Mouse (Mus musculus): ENCODE measurements at regions not wholly inside any gene's neighbourhood (a gene's known extent, or its start where the extent isn't known, plus 50 kb on each side); places are given as distances from the start of the nearest gene placed in this dataset.

- Histone ChIP-seq H3K9ac (ENCODE audit: low read depth, low read length, severe bottlenecking) (no peak overlapping the region), H3K4me2 (replicated peaks; ENCODE audit: low read depth, low read length, severe bottlenecking) (no peak overlapping the region), H3K36me3 (ENCODE audit: control insufficient read depth, insufficient read depth, low read length) (no peaks in the 10 kb centered on the region), H3K27ac (replicated peaks; ENCODE audit: low read depth, low read length) (no peak overlapping the region), H3K4me3 (replicated peaks; ENCODE audit: low read length) (no peak overlapping the region), H3K4me1 (ENCODE audit: control insufficient read depth, insufficient read depth, low read length) (peaks cover 17% of the 10 kb centered on the region), H3K9me3 (ENCODE audit: control insufficient read depth, low read length) (no peaks in the 10 kb centered on the region), H3K27me3 (ENCODE audit: control insufficient read depth, insufficient read depth, low read length) (no peaks in the 10 kb centered on the region)
- no peak for TF ChIP-seq POLR2A (IDR thresholded peaks at IDR 0.05; ENCODE audit: borderline replicate concordance, extremely low read depth, insufficient read depth, insufficient read length)
- DNase-seq (ENCODE audit: low spot score) (no peak), ATAC-seq (ENCODE audit: low FRiP score, low read depth) (no peak)
- WGBS = 58% methylated on average over 4 of the region's 4 CpGs
These were observed 287.7 kb upstream of the Clec14a start for GRCm38 (mm10) chr12:58556741-58557140.

GRCm38 (mm10) chr12:58556060-58556459 lies 287.0 kb upstream of the Clec14a start:
- DNase-seq (ENCODE audit: low spot score) (no peak), ATAC-seq (ENCODE audit: low FRiP score, low read depth) (no peak)
- 74% methylated on average over 1 of the region's 1 CpGs for WGBS
- Histone ChIP-seq H3K27me3 (ENCODE audit: control insufficient read depth, insufficient read depth, low read length) (no peaks in the 10 kb centered on the region), H3K4me3 (replicated peaks; ENCODE audit: low read length) (no peak overlapping the region), H3K9ac (ENCODE audit: low read depth, low read length, severe bottlenecking) (no peak overlapping the region), H3K9me3 (ENCODE audit: control insufficient read depth, low read length) (no peaks in the 10 kb centered on the region), H3K27ac (replicated peaks; ENCODE audit: low read depth, low read length) (no peak overlapping the region), H3K4me1 (ENCODE audit: control insufficient read depth, insufficient read depth, low read length) (peaks cover 17% of the 10 kb centered on the region), H3K36me3 (ENCODE audit: control insufficient read depth, insufficient read depth, low read length) (no peaks in the 10 kb centered on the region), H3K4me2 (replicated peaks; ENCODE audit: low read depth, low read length, severe bottlenecking) (no peak overlapping the region)
- no peak for TF ChIP-seq POLR2A (IDR thresholded peaks at IDR 0.05; ENCODE audit: borderline replicate concordance, extremely low read depth, insufficient read depth, insufficient read length)

GRCm38 (mm10) chr12:58550859-58551761 lies 282.0 kb upstream of the Clec14a start:
- Histone ChIP-seq H3K4me1 (ENCODE audit: control insufficient read depth, insufficient read depth, low read length) (peaks cover 9% of the 10 kb centered on the region; the same call in 1 of the 2 replicates), H3K27me3 (ENCODE audit: control insufficient read depth, insufficient read depth, low read length) (no peaks in the 10 kb centered on the region), H3K9ac (ENCODE audit: low read depth, low read length, severe bottlenecking) (no peak overlapping the region), H3K4me3 (replicated peaks; ENCODE audit: low read length) (no peak overlapping the region), H3K27ac (replicated peaks; ENCODE audit: low read depth, low read length) (no peak overlapping the region; the same call in 1 of the 2 replicates), H3K4me2 (replicated peaks; ENCODE audit: low read depth, low read length, severe bottlenecking) (peak overlapping the region; percentile 18; the same call in 1 of the 2 replicates), H3K36me3 (ENCODE audit: control insufficient read depth, insufficient read depth, low read length) (no peaks in the 10 kb centered on the region), H3K9me3 (ENCODE audit: control insufficient read depth, low read length) (no peaks in the 10 kb centered on the region)
- 37% methylated on average over 9 of the region's 9 CpGs for WGBS
- DNase-seq (ENCODE audit: low spot score) (no peak), ATAC-seq (ENCODE audit: low FRiP score, low read depth) (no peak)
- no peak for TF ChIP-seq POLR2A (IDR thresholded peaks at IDR 0.05; ENCODE audit: borderline replicate concordance, extremely low read depth, insufficient read depth, insufficient read length)

GRCm38 (mm10) chr12:58545832-58546538 lies 276.9 kb upstream of the Clec14a start:
- ATAC-seq (ENCODE audit: low FRiP score, low read depth) (no peak), DNase-seq (ENCODE audit: low spot score) (no peak)
- WGBS = 78% methylated on average over 4 of the region's 4 CpGs
- Histone ChIP-seq H3K4me2 (replicated peaks; ENCODE audit: low read depth, low read length, severe bottlenecking) (no peak overlapping the region), H3K36me3 (ENCODE audit: control insufficient read depth, insufficient read depth, low read length) (no peaks in the 10 kb centered on the region), H3K9me3 (ENCODE audit: control insufficient read depth, low read length) (no peaks in the 10 kb centered on the region), H3K27ac (replicated peaks; ENCODE audit: low read depth, low read length) (no peak overlapping the region), H3K9ac (ENCODE audit: low read depth, low read length, severe bottlenecking) (no peak overlapping the region), H3K27me3 (ENCODE audit: control insufficient read depth, insufficient read depth, low read length) (no peaks in the 10 kb centered on the region), H3K4me3 (replicated peaks; ENCODE audit: low read length) (no peak overlapping the region), H3K4me1 (ENCODE audit: control insufficient read depth, insufficient read depth, low read length) (no peaks in the 10 kb centered on the region)
- TF ChIP-seq POLR2A (IDR thresholded peaks at IDR 0.05; ENCODE audit: borderline replicate concordance, extremely low read depth, insufficient read depth, insufficient read length) = no peak

GRCm38 (mm10) chr12:58544862-58545261 lies 275.8 kb upstream of the Clec14a start:
- H3K36me3 ChIP-seq (ENCODE audit: control insufficient read depth, insufficient read depth, low read length) = no peaks in the 10 kb centered on the region
- no peak overlapping the region for H3K4me2 ChIP-seq (replicated peaks; ENCODE audit: low read depth, low read length, severe bottlenecking)
- ATAC-seq (ENCODE audit: low FRiP score, low read depth) (no peak), DNase-seq (ENCODE audit: low spot score) (no peak)
- no peak for TF ChIP-seq POLR2A (IDR thresholded peaks at IDR 0.05; ENCODE audit: borderline replicate concordance, extremely low read depth, insufficient read depth, insufficient read length)
- WGBS = 82% methylated on average over 4 of the region's 4 CpGs
- no peak overlapping the region for H3K4me3 ChIP-seq (replicated peaks; ENCODE audit: low read length)
- H3K27me3 ChIP-seq (ENCODE audit: control insufficient read depth, insufficient read depth, low read length) = no peaks in the 10 kb centered on the region
- H3K9me3 ChIP-seq (ENCODE audit: control insufficient read depth, low read length) = no peaks in the 10 kb centered on the region
- H3K27ac ChIP-seq (replicated peaks; ENCODE audit: low read depth, low read length) = no peak overlapping the region
- H3K9ac ChIP-seq (ENCODE audit: low read depth, low read length, severe bottlenecking) = no peak overlapping the region
- H3K4me1 ChIP-seq (ENCODE audit: control insufficient read depth, insufficient read depth, low read length) = no peaks in the 10 kb centered on the region

Data from limb, embryonic 14.5 days (tissue).